Mouse (Mus musculus) frontal cortex, postnatal 14 days (tissue): ENCODE measurements around the gene Gm8297.
"Not testable (repeated sequence)": the region's sequence is repeated elsewhere in the genome, so short reads cannot be mapped to it uniquely, and the experiment has no call there.

Source experiments
- DNase-seq, 2 experiments: peaks; one replicate each; pipeline ENCODE4 v3.0.0; 2022; ENCODE audit warnings: low spot score in 2 of 2

The Gm8297 gene

DNA sequence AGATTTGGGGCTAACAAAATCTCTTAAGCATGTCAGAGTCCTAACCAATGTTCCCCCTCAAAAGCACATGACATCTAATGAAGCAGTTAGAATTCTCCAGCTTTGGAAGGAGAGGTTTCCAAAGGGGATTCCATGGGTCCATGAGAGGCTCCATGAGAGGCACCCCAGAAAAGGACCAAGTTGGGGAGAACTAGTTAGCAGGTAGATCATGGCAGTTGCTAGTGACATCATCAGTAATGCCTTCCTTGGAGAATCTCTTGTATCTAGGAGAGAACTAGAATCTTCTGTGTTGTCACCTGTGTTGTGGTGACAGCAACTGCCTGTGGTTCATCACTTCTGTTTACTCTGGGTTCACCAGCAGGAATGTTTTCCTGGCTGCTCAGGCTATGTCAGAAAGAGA lies at the start of gene Gm8297:
Gene Gm8297, plus strand, starts transcription at position 301 of the 400 bp plus-strand sequence.
- not testable (repeated sequence) for DNase-seq

DNA sequence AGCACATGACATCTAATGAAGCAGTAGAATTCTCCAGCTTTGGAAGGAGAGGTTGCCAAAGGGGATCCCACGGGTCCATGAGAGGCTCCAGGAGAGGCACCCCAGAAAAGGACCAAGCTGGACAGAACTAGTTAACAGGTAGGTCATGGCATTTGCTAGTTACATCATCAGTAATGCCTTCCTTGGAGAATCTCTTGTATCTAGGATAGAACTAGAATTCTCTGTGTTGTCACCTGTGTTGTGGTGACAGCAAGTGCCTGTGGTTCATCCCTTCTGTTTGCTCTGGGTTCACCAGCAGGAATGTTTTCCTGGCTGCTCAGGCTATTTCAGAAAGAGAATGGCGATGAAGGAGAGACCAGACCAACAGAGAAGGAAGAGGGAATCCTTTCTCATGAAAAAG lies 31.9 kb downstream of the Gm8297 start, which contains the start of gene Gm3298:
Gene Gm3298, plus strand, starts transcription at position 301 of the 400 bp plus-strand sequence.
- DNase-seq = not testable (repeated sequence)
